Mouse (Mus musculus): ENCODE measurements around the gene Baz2a. TPM values are rescaled to one million over a fixed set of nuclear protein-coding genes. Genes with fewer than 3 reads are reported as not detected.
"Not testable (repeated sequence)": the region's sequence is repeated elsewhere in the genome, so short reads cannot be mapped to it uniquely, and the experiment has no call there.

The Baz2a gene
- polyA plus RNA-seq, 1 experiment from 2014 or later = 10.0 TPM

- H3K4me2 ChIP-seq (ENCODE audit: low read length) = no peak overlapping the region
- H3K9me3 ChIP-seq (ENCODE audit: control insufficient read depth, low read length) = no peaks in the 10 kb centered on the region
- no peak overlapping the region for H3K4me3 ChIP-seq (replicated peaks; ENCODE audit: low read length)
- H3K27ac ChIP-seq (ENCODE audit: low read length) = no peak overlapping the region
- H3K36me3 ChIP-seq (ENCODE audit: control insufficient read depth, insufficient read depth) = peaks cover 15% of the 10 kb centered on the region
- no peaks in the 10 kb centered on the region for H3K27me3 ChIP-seq (replicated peaks; ENCODE audit: control insufficient read depth, insufficient read depth, low read length)
- no peak for ATAC-seq
- peaks cover 5% of the 10 kb centered on the region for H3K4me1 ChIP-seq (replicated peaks; ENCODE audit: control insufficient read depth, insufficient read depth, low read length)
- WGBS = 94% methylated on average over 8 of the region's 8 CpGs
- H3K9ac ChIP-seq (replicated peaks; ENCODE audit: low read depth, low read length) = no peak overlapping the region
Measured at GRCm38 (mm10) chr10:128053001-128053400, 38.4 kb upstream of the Baz2a start.

DNA sequence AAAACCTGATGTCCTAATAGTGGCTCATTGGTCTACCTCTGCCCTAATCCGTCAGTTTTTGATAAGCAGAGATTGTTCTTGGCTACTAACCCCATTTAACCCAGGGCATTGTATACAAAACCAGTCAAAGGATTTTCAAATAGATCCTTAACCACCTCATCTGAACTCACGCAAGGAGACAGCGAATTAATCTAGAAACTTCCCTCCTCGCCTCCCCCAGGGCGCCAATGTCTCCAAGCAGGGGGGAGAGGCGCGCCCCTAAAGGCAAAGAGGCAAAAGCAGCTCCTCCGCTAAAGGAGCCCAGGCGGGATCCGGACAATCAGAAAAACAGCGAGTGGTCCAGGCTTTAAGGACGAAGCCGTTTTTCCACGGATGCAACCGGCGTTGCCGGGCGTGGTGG, 33.2 kb upstream of the Baz2a start:
- H3K9ac ChIP-seq (replicated peaks; ENCODE audit: low read depth, low read length) = peak overlapping the region; percentile 92

DNA sequence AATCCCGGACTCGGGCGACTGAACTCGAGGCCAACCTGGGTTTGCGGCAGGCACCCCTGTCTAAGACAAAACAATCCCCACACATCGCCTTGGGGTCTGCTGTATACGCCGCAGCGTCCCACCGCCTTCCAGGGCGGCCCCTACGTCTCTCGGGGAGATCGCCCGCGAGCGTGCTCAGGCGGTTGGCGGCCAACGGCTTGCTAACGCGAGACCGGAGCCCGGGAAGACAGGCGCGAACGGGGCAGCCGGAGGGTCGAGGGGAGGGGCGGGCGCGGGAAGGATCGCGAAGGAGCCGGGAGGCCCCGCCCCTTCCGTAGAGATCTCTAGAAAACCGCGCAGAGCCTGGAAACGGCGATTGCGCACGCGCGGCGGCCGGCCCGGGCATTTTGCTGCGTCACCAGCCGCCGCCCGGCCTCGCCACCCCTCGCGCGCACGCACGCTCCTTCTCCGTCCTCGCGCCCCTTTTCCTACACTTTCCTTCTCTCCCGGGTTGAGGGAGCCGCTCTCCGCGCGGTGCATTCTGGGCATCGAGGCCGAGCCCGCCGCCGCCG, 32.7 kb upstream of the Baz2a start, which contains the start of gene Ptges3:
Gene Ptges3 (plus strand): TSS at position 354 of the 551 bp plus-strand sequence.
- Histone ChIP-seq H3K9ac (replicated peaks; ENCODE audit: low read depth, low read length) (peak within 1 kb of the TSS; percentile 92), H3K4me2 (ENCODE audit: low read length) (peak within 1 kb of the TSS; percentile 86), H3K27ac (ENCODE audit: low read length) (peak within 1 kb of the TSS; percentile 99), H3K4me3 (replicated peaks; ENCODE audit: low read length) (peak within 1 kb of the TSS; percentile 71), H3K36me3 (ENCODE audit: control insufficient read depth, insufficient read depth) (no peaks in the 10 kb centered on the region), H3K4me1 (replicated peaks; ENCODE audit: control insufficient read depth, insufficient read depth, low read length) (peaks cover 20% of the 10 kb centered on the region), H3K27me3 (replicated peaks; ENCODE audit: control insufficient read depth, insufficient read depth, low read length) (no peaks in the 10 kb centered on the region), H3K9me3 (ENCODE audit: control insufficient read depth, low read length) (no peaks in the 10 kb centered on the region)
- ATAC-seq = peak; percentile 93
- 0% methylated on average over 72 of the region's 72 CpGs for WGBS

More for the DNA sequence above, 33.2 kb upstream of the Baz2a start:
- Histone ChIP-seq H3K36me3 (ENCODE audit: control insufficient read depth, insufficient read depth) (no peaks in the 10 kb centered on the region), H3K4me2 (ENCODE audit: low read length) (peak overlapping the region; percentile 86), H3K9me3 (ENCODE audit: control insufficient read depth, low read length) (no peaks in the 10 kb centered on the region), H3K27me3 (replicated peaks; ENCODE audit: control insufficient read depth, insufficient read depth, low read length) (no peaks in the 10 kb centered on the region), H3K4me1 (replicated peaks; ENCODE audit: control insufficient read depth, insufficient read depth, low read length) (peaks cover 20% of the 10 kb centered on the region), H3K4me3 (replicated peaks; ENCODE audit: low read length) (peak overlapping the region; percentile 71), H3K27ac (ENCODE audit: low read length) (peak overlapping the region; percentile 99)
- ATAC-seq = no peak
- under 1% methylated on average over 18 of the region's 18 CpGs for WGBS

DNA sequence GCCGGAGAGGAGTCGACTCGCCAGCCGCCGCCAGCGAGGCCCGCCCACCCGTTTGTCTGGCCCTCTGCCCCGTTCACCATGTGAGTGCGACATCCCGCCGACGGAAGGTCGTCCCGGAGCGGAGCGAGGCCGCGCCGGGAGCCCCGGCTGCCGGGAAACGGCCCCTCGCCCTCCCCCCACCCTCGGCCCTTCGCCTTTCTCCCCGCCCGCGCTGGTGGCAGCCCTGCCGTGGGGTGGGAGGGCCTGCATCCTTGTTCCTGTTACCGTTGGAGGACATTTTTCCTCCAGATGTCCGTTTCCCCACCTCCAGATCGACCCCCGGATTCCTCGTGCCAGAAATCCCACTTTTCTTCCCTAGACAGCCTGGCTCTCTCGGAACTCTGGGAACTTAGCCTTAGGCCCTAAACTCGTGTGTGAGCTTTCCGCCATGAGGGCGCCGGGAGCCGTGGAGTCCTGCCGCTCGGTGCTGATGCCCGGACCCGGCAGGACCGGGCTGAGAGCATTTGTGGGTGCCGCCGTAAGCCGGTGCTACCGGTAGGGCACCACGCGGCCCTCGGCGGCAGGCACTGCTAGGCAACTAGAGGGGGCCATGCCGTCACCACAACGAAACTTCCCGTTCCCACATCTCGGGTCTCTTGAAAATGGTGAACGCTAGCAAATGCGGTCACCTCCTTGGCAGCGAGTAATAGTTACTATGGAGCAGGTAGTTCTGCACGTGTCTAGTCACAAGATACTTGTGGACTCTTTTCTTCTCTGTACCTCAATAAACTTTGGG, 32.0 kb upstream of the Baz2a start:
- peak overlapping the region; percentile 92 for H3K9ac ChIP-seq (replicated peaks; ENCODE audit: low read depth, low read length)
- H3K27ac ChIP-seq (ENCODE audit: low read length) = peak overlapping the region; percentile 99
- peak overlapping the region; percentile 71 for H3K4me3 ChIP-seq (replicated peaks; ENCODE audit: low read length)
- H3K4me2 ChIP-seq (ENCODE audit: low read length) = peak overlapping the region; percentile 81
- WGBS = under 1% methylated on average over 62 of the region's 62 CpGs
- no peaks in the 10 kb centered on the region for H3K27me3 ChIP-seq (replicated peaks; ENCODE audit: control insufficient read depth, insufficient read depth, low read length)
- ATAC-seq = peak; percentile 24
- no peaks in the 10 kb centered on the region; the same call in 1 of the 2 replicates for H3K36me3 ChIP-seq (ENCODE audit: control insufficient read depth, insufficient read depth)
- H3K4me1 ChIP-seq (replicated peaks; ENCODE audit: control insufficient read depth, insufficient read depth, low read length) = peaks cover 20% of the 10 kb centered on the region
- H3K9me3 ChIP-seq (ENCODE audit: control insufficient read depth, low read length) = no peaks in the 10 kb centered on the region

DNA sequence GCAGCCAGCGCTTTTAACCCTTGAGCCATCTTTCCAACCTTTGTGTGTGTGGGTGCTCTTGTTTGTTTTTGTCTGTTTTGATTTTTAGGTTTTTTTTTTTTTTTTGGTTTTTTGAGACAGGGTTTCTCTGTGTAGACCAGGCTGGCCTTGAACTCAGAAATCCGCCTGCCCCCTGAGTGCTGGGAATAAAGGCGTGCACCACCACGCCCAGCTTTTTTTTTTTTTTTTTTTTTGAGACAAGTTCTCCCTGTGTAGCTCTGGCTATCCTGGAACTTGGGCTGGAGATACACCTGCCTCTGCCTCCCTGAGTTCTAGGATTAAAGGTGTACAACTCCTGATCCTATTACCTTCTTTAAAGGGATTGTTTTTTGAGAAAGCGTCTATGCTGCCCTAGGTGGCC, 30.3 kb upstream of the Baz2a start:
- 84% methylated on average over 5 of the region's 5 CpGs for WGBS
- Histone ChIP-seq H3K9ac (replicated peaks; ENCODE audit: low read depth, low read length) (no peak overlapping the region), H3K27me3 (replicated peaks; ENCODE audit: control insufficient read depth, insufficient read depth, low read length) (no peaks in the 10 kb centered on the region), H3K27ac (ENCODE audit: low read length) (no peak overlapping the region), H3K4me1 (replicated peaks; ENCODE audit: control insufficient read depth, insufficient read depth, low read length) (peaks cover 20% of the 10 kb centered on the region), H3K9me3 (ENCODE audit: control insufficient read depth, low read length) (no peaks in the 10 kb centered on the region), H3K4me3 (replicated peaks; ENCODE audit: low read length) (no peak overlapping the region), H3K4me2 (ENCODE audit: low read length) (peak overlapping the region; percentile 81), H3K36me3 (ENCODE audit: control insufficient read depth, insufficient read depth) (no peaks in the 10 kb centered on the region; the same call in 1 of the 2 replicates)
- no peak for ATAC-seq

- H3K9me3 ChIP-seq (ENCODE audit: control insufficient read depth, low read length) = no peaks in the 10 kb centered on the region
- H3K4me2 ChIP-seq (ENCODE audit: low read length) = no peak overlapping the region
- H3K4me1 ChIP-seq (replicated peaks; ENCODE audit: control insufficient read depth, insufficient read depth, low read length) = peaks cover 20% of the 10 kb centered on the region
- no peak for ATAC-seq
- H3K27ac ChIP-seq (ENCODE audit: low read length) = no peak overlapping the region
- no peaks in the 10 kb centered on the region; the same call in 1 of the 2 replicates for H3K36me3 ChIP-seq (ENCODE audit: control insufficient read depth, insufficient read depth)
- 97% methylated on average over 6 of the region's 6 CpGs for WGBS
- no peak overlapping the region for H3K9ac ChIP-seq (replicated peaks; ENCODE audit: low read depth, low read length)
- no peaks in the 10 kb centered on the region for H3K27me3 ChIP-seq (replicated peaks; ENCODE audit: control insufficient read depth, insufficient read depth, low read length)
- no peak overlapping the region for H3K4me3 ChIP-seq (replicated peaks; ENCODE audit: low read length)
Measured at GRCm38 (mm10) chr10:128062221-128062989, 29.0 kb upstream of the Baz2a start.

- no peak overlapping the region for H3K4me3 ChIP-seq (replicated peaks; ENCODE audit: low read length)
- no peaks in the 10 kb centered on the region for H3K9me3 ChIP-seq (ENCODE audit: control insufficient read depth, low read length)
- no peak overlapping the region for H3K9ac ChIP-seq (replicated peaks; ENCODE audit: low read depth, low read length)
- peaks cover 12% of the 10 kb centered on the region for H3K36me3 ChIP-seq (ENCODE audit: control insufficient read depth, insufficient read depth)
- peaks cover 5% of the 10 kb centered on the region; the same call in 1 of the 2 replicates for H3K4me1 ChIP-seq (replicated peaks; ENCODE audit: control insufficient read depth, insufficient read depth, low read length)
- no peak for ATAC-seq
- WGBS = 94% methylated on average over 5 of the region's 5 CpGs
- no peaks in the 10 kb centered on the region for H3K27me3 ChIP-seq (replicated peaks; ENCODE audit: control insufficient read depth, insufficient read depth, low read length)
- H3K27ac ChIP-seq (ENCODE audit: low read length) = no peak overlapping the region
- H3K4me2 ChIP-seq (ENCODE audit: low read length) = no peak overlapping the region
Measured at GRCm38 (mm10) chr10:128066072-128066471, 25.3 kb upstream of the Baz2a start.

DNA sequence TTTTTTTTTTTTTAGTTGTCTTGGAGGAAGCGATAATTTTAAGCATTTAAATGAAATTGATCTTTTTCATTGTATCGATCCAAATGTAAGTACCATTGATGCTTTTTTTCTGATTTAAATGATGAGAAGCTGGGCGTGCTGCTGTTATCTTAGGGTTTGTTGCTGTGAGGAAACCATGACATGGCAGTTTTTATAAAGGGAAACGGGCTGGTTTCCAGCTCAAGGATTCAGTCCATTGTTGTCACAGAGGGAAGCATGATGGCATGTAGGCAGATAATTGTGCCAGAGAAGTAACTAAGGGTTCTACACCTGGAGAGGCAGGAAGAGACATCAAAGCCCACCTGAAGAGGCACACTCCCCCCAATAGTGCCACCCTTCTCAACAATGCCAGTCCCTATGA, 22.2 kb upstream of the Baz2a start:
- no peak overlapping the region for H3K9ac ChIP-seq (replicated peaks; ENCODE audit: low read depth, low read length)
- WGBS = 91% methylated on average over 4 of the region's 4 CpGs
- H3K4me2 ChIP-seq (ENCODE audit: low read length) = no peak overlapping the region
- no peak for ATAC-seq
- no peaks in the 10 kb centered on the region for H3K4me1 ChIP-seq (replicated peaks; ENCODE audit: control insufficient read depth, insufficient read depth, low read length)
- H3K27ac ChIP-seq (ENCODE audit: low read length) = no peak overlapping the region
- no peaks in the 10 kb centered on the region for H3K27me3 ChIP-seq (replicated peaks; ENCODE audit: control insufficient read depth, insufficient read depth, low read length)
- no peak overlapping the region for H3K4me3 ChIP-seq (replicated peaks; ENCODE audit: low read length)
- H3K9me3 ChIP-seq (ENCODE audit: control insufficient read depth, low read length) = no peaks in the 10 kb centered on the region
- H3K36me3 ChIP-seq (ENCODE audit: control insufficient read depth, insufficient read depth) = peaks cover 23% of the 10 kb centered on the region

DNA sequence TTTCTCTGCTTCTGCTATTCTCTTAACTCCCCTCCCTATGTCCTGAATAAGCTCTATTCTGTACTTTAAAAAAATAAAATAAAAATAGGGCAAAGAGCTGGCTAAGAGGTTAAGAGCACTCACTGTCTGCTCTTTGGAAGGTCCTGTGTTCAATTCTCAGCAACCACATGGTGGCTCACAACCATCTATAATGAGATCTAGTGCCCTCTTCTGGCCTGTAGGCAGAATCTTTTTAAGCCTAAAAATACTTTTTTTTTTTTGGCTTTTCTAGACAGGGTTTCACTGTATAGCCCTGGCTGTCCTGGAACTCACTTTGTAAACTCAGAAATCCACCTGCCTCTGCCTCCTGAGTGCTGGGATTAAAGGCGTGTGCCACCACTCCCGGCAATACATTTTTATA, 20.9 kb upstream of the Baz2a start:
- H3K27ac ChIP-seq (ENCODE audit: low read length); ATAC-seq; H3K4me2 ChIP-seq (ENCODE audit: low read length); H3K4me3 ChIP-seq (replicated peaks; ENCODE audit: low read length); H3K9me3 ChIP-seq (ENCODE audit: control insufficient read depth, low read length); H3K27me3 ChIP-seq (replicated peaks; ENCODE audit: control insufficient read depth, insufficient read depth, low read length); H3K4me1 ChIP-seq (replicated peaks; ENCODE audit: control insufficient read depth, insufficient read depth, low read length); H3K9ac ChIP-seq (replicated peaks; ENCODE audit: low read depth, low read length): not testable (repeated sequence)
- WGBS = 97% methylated on average over 2 of the region's 2 CpGs
- H3K36me3 ChIP-seq (ENCODE audit: control insufficient read depth, insufficient read depth) = peaks cover 23% of the 10 kb centered on the region

Measured in forebrain, embryonic 16.5 days (tissue).